Mouse (Mus musculus) CH12.LX (cell line): ENCODE data around the gene Mturn. TPM values are rescaled to one million over a fixed set of nuclear protein-coding genes. Genes with fewer than 3 reads are reported as not detected.

ENCODE experiments used
- DNase-seq: peaks from one replicate; pipeline ENCODE4 v3.0.0-alpha.2; 2013; ENCODE audit errors: extremely low read depth
- H3K27ac ChIP-seq: 2 replicates; pipeline ENCODE4 v1.5.1; 2012; ENCODE audit warnings: low read depth, mild to moderate bottlenecking, control low read depth, moderate library complexity; ENCODE audit not compliant: insufficient read depth
- H3K27me3 ChIP-seq: replicated peaks from 2 replicates; pipeline ENCODE3; 2012; ENCODE audit warnings: inconsistent platforms
- H3K36me3 ChIP-seq, 2 experiments: replicated peaks in 1 of 2; 2 replicates each; pipeline versions ENCODE3 to v1.6.1; 2012; ENCODE audit warnings: inconsistent platforms in 1 of 2, low read length in 1 of 2, mild to moderate bottlenecking in 1 of 2, mixed read lengths in 1 of 2, moderate library complexity in 1 of 2; ENCODE audit not compliant: control insufficient read depth in 1 of 2, insufficient read depth in 1 of 2
- H3K4me1 ChIP-seq, 2 experiments: 2 replicates each; pipeline ENCODE4 v1.6.1; 2012; ENCODE audit warnings: inconsistent platforms in 1 of 2, moderate library complexity in 1 of 2; ENCODE audit not compliant: insufficient read depth in 2 of 2, control insufficient read depth in 1 of 2
- H3K4me2 ChIP-seq: 2 replicates; pipeline ENCODE4 v1.6.1; 2012; ENCODE audit warnings: low read depth, mild to moderate bottlenecking, control low read depth; ENCODE audit not compliant: poor library complexity, insufficient read depth, severe bottlenecking
- H3K4me3 ChIP-seq, 3 experiments: fragments of 150-350 bp in 1 of 3; sonication (generic) in 1 of 3; replicated peaks in 1 of 3; 2 replicates each; pipeline versions ENCODE3 to v1.5.1; 2011 to 2012; ENCODE audit warnings: low read depth in 2 of 3, low read length in 2 of 3, mild to moderate bottlenecking in 2 of 3, moderate library complexity in 2 of 3, control low read depth in 1 of 3, improper control_type of control experiment in 1 of 3, inconsistent platforms in 1 of 3, mixed read lengths in 1 of 3; ENCODE audit not compliant: poor library complexity in 1 of 3
- H3K79me2 ChIP-seq: replicated peaks from 2 replicates; pipeline ENCODE4 v1.6.1; 2012; ENCODE audit warnings: mild to moderate bottlenecking, moderate library complexity; ENCODE audit not compliant: control insufficient read depth, poor library complexity, insufficient read depth, severe bottlenecking; ENCODE audit errors: extremely low read depth
- H3K9ac ChIP-seq: 2 replicates; pipeline ENCODE4 v1.6.1; 2012; ENCODE audit warnings: low read depth, mild to moderate bottlenecking, control low read depth, moderate library complexity; ENCODE audit not compliant: insufficient read depth
- H3K9me3 ChIP-seq: replicated peaks from 2 replicates; pipeline ENCODE3; 2012; ENCODE audit warnings: low read length, inconsistent platforms, mixed read lengths
- CHD1 ChIP-seq: IDR thresholded peaks from 2 replicates; pipeline ENCODE4 v1.6.1; 2012; ENCODE audit warnings: low read depth, low read length, improper control_type of control experiment, inconsistent platforms
- CHD2 ChIP-seq: IDR thresholded peaks from 2 replicates; pipeline ENCODE4 v1.6.1; 2011; ENCODE audit warnings: low read length, improper control_type of control experiment
- EP300 ChIP-seq: IDR thresholded peaks from 2 replicates; pipeline ENCODE4 v1.6.1; 2011; ENCODE audit warnings: low read length, improper control_type of control experiment
- IRF4 ChIP-seq: IDR thresholded peaks from 2 replicates; pipeline ENCODE4 v1.6.1; 2014; ENCODE audit warnings: low read depth, mild to moderate bottlenecking, inconsistent platforms, low read length, improper control_type of control experiment
- MAFK ChIP-seq: IDR thresholded peaks from 2 replicates; pipeline ENCODE4 v1.6.1; 2011; ENCODE audit warnings: low read length, improper control_type of control experiment; ENCODE audit not compliant: insufficient replicate concordance
- MAZ ChIP-seq: IDR thresholded peaks from 2 replicates; pipeline ENCODE4 v1.6.1; 2012; ENCODE audit warnings: low read depth, mild to moderate bottlenecking, inconsistent platforms, low read length, improper control_type of control experiment, moderate library complexity
- MYC ChIP-seq: IDR thresholded peaks from 2 replicates; pipeline ENCODE4 v1.6.1; 2011; ENCODE audit warnings: low read depth, mild to moderate bottlenecking, improper control_type of control experiment, low read length
- SIN3A ChIP-seq: IDR thresholded peaks from 2 replicates; pipeline ENCODE4 v1.6.1; 2012; ENCODE audit warnings: low read length, improper control_type of control experiment, inconsistent platforms
- SMC3 ChIP-seq: IDR thresholded peaks from 2 replicates; pipeline ENCODE4 v1.6.1; 2011; ENCODE audit warnings: low read depth, low read length, improper control_type of control experiment
- TBP ChIP-seq: conservative IDR thresholded peaks from 2 replicates; pipeline ENCODE4 v1.6.1; 2011; ENCODE audit warnings: low read depth, low read length, improper control_type of control experiment
- TCF12 ChIP-seq: IDR thresholded peaks from 2 replicates; pipeline ENCODE4 v1.6.1; 2014; ENCODE audit warnings: low read depth, mild to moderate bottlenecking, inconsistent platforms, low read length, improper control_type of control experiment
- ZC3H11A ChIP-seq: IDR thresholded peaks from 2 replicates; pipeline ENCODE4 v1.6.1; 2012; ENCODE audit warnings: low read depth, mild to moderate bottlenecking, inconsistent platforms, low read length, improper control_type of control experiment
- ZKSCAN1 ChIP-seq: IDR thresholded peaks from 2 replicates; pipeline ENCODE4 v1.6.1; 2012; ENCODE audit warnings: low read depth, inconsistent platforms, low read length, improper control_type of control experiment, borderline replicate concordance
- ZNF384 ChIP-seq: IDR thresholded peaks from 2 replicates; pipeline ENCODE4 v1.6.1; 2012; ENCODE audit warnings: low read depth, low read length, improper control_type of control experiment, inconsistent platforms
- dilution Hi-C: fragments of 300-500 bp; cut with MboI; formaldehyde crosslinking; loops from 2 replicates; pipeline ENCODE4 v1.14.3; 2020; ENCODE audit warnings: low sequenced_read_pairs; ENCODE audit not compliant: extremely low pct_unique_long_range_greater_than_20kb, extremely low pct_ligation_motif_present
- in situ Hi-C: fragments of 300-500 bp; cut with MboI; formaldehyde crosslinking; loops from 3 replicates; pipeline ENCODE4 v1.14.3; 2019; ENCODE audit warnings: low sequenced_read_pairs, low pct_ligation_motif_present, low pct_unique_long_range_greater_than_20kb, mixed read lengths
- polyA plus RNA-seq: library from polyadenylated mRNA; unstranded; fragments of >175 nt; gene quantifications from 2 replicates; pipeline ENCODE4 v1.2.1, GENCODE M21; 2012; ENCODE audit warnings: low read depth; ENCODE audit not compliant: insufficient read length
- total RNA-seq, 2 experiments: library from RNA; depleted of rRNA; stranded (reverse); fragments of 300-350 nt in 1 of 2; fragments of >200 nt in 1 of 2; gene quantifications; 2 replicates each; pipeline ENCODE4 v1.2.3; 2012 to 2014

Mturn gene
- total and polyA plus RNA-seq, 3 experiments = 0.06 to 0.25 (median 0.20) TPM

- Histone ChIP-seq H3K4me3 (no peak overlapping the region), H3K9ac (no peak overlapping the region), H3K4me2 (no peak overlapping the region), H3K36me3 (no peaks in the 10 kb centered on the region), H3K9me3 (no peaks in the 10 kb centered on the region), H3K27me3 (peaks cover 29% of the 10 kb centered on the region), H3K27ac (no peak overlapping the region), H3K79me2 (no peaks in the 10 kb centered on the region), H3K4me1 (peaks cover 3 to 11% of the 10 kb centered on the region in 2 experiments)
- DNase-seq = no peak
- dilution Hi-C loops (no loop called here), in situ Hi-C loops (loop anchor here (10.0 to 25.0 kb wide), 3 partner anchors 104 to 464 kb away; no protein-coding TSS in a partner anchor)
- TF ChIP-seq CHD1 (no peak), IRF4 (no peak), MAFK (no peak), TCF12 (no peak), EP300 (no peak), ZKSCAN1 (no peak), MYC (no peak), TBP (no peak), SMC3 (no peak), CHD2 (no peak), MAZ (no peak), SIN3A (no peak), ZC3H11A (no peak)
Measured at GRCm38 (mm10) chr6:54700516-54700915, 19.1 kb downstream of the Mturn start.

- no peak overlapping the region for H3K4me3 ChIP-seq
- no peak overlapping the region for H3K9ac ChIP-seq
- no peak for DNase-seq
- no peaks in the 10 kb centered on the region for H3K36me3 ChIP-seq
- in situ Hi-C loops = loop anchor here (10.0 to 25.0 kb wide), 3 partner anchors 103 to 463 kb away; no protein-coding TSS in a partner anchor
- no peaks in the 10 kb centered on the region for H3K79me2 ChIP-seq
- H3K4me1 ChIP-seq = peaks cover 3 to 13% of the 10 kb centered on the region in 2 experiments
- no peak for TF ChIP-seq ZNF384
- dilution Hi-C loops = no loop called here
- peaks cover 29% of the 10 kb centered on the region for H3K27me3 ChIP-seq
- no peaks in the 10 kb centered on the region for H3K9me3 ChIP-seq
- no peak overlapping the region for H3K27ac ChIP-seq
- H3K4me2 ChIP-seq = no peak overlapping the region
Measured at GRCm38 (mm10) chr6:54701901-54702300, 20.5 kb downstream of the Mturn start.
